Mouse (Mus musculus): ENCODE data around the gene Ecel1.

Gene Ecel1

GRCm38 (mm10) chr1:87156199-87156587 lies at the start of gene Ecel1:
Ecel1 (minus strand) TSS chr1:87156521.
- in situ Hi-C loops (cut with MboI; ENCODE audit: low pct_unique_long_range_greater_than_20kb in 1 of 2, low sequenced_read_pairs in 2 of 2, unreplicated experiment in 1 of 2) = no loop called here

- in situ Hi-C loops (cut with MboI; ENCODE audit: low pct_unique_long_range_greater_than_20kb in 1 of 2, low sequenced_read_pairs in 2 of 2, unreplicated experiment in 1 of 2) = no loop called here
Observed at GRCm38 (mm10) chr1:87205502-87205901, 49.2 kb upstream of the Ecel1 start.

DNA sequence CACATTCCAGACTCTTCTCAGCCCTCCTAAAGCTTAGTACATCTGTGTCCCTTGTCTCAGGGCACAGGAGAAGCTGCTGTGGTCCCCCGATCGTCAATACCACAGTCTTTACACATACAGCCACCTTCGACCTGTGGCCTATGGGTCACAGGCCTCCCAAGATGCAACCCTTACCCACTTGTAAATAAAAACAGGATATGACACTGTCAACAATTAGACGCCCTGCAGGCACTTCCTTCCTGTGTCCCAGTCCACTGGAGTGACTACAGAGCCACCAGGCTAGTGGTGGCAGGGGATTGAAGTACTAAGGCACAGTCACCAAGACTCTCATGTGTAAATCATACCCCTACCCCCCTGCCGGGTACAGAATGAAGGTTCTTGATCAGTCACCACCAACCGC lies 48.7 kb upstream of the Ecel1 start:
- in situ Hi-C loops (cut with MboI; ENCODE audit: low pct_unique_long_range_greater_than_20kb in 1 of 2, low sequenced_read_pairs in 2 of 2, unreplicated experiment in 1 of 2) = no loop called here

- in situ Hi-C loops (cut with MboI; ENCODE audit: low pct_unique_long_range_greater_than_20kb in 1 of 2, low sequenced_read_pairs in 2 of 2, unreplicated experiment in 1 of 2) = no loop called here
Observed at GRCm38 (mm10) chr1:87204465-87204864, 48.1 kb upstream of the Ecel1 start, which contains the start of gene Chrng. Chrng (plus strand) TSS chr1:87204657.

GRCm38 (mm10) chr1:87203779-87204178 lies 47.5 kb upstream of the Ecel1 start:
- in situ Hi-C loops (cut with MboI; ENCODE audit: low pct_unique_long_range_greater_than_20kb in 1 of 2, low sequenced_read_pairs in 2 of 2, unreplicated experiment in 1 of 2) = no loop called here

GRCm38 (mm10) chr1:87201848-87202247 lies 45.5 kb upstream of the Ecel1 start:
- in situ Hi-C loops (cut with MboI; ENCODE audit: low pct_unique_long_range_greater_than_20kb in 1 of 2, low sequenced_read_pairs in 2 of 2, unreplicated experiment in 1 of 2) = no loop called here

GRCm38 (mm10) chr1:87200811-87201210 lies 44.5 kb upstream of the Ecel1 start:
- in situ Hi-C loops (cut with MboI; ENCODE audit: low pct_unique_long_range_greater_than_20kb in 1 of 2, low sequenced_read_pairs in 2 of 2, unreplicated experiment in 1 of 2) = no loop called here

GRCm38 (mm10) chr1:87198119-87199065 lies 42.1 kb upstream of the Ecel1 start:
- in situ Hi-C loops (cut with MboI; ENCODE audit: low pct_unique_long_range_greater_than_20kb in 1 of 2, low sequenced_read_pairs in 2 of 2, unreplicated experiment in 1 of 2) = loop anchor here in 1 of 2 experiments (25.0 kb wide), 1 partner anchor 464 kb away; no protein-coding TSS in a partner anchor

DNA sequence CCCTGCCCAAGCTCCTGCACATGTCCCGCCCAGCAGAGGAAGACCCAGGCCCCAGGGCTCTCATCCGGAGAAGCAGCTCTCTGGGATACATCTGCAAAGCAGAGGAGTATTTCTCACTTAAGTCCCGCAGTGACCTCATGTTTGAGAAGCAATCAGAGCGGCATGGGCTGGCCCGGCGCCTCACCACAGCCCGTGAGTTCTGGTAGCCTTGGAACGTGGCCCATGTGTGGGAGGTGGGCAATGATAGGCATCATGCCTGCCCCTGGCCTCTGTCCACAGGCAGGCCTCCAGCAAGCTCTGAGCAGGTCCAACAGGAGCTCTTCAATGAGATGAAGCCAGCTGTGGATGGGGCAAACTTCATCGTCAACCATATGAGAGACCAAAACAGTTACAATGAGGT lies 41.0 kb upstream of the Ecel1 start:
- in situ Hi-C loops (cut with MboI; ENCODE audit: low pct_unique_long_range_greater_than_20kb in 1 of 2, low sequenced_read_pairs in 2 of 2, unreplicated experiment in 1 of 2) = loop anchor here in 1 of 2 experiments (25.0 kb wide), 1 partner anchor 465 kb away; no protein-coding TSS in a partner anchor

- in situ Hi-C loops (cut with MboI; ENCODE audit: low pct_unique_long_range_greater_than_20kb in 1 of 2, low sequenced_read_pairs in 2 of 2, unreplicated experiment in 1 of 2) = loop anchor here in 1 of 2 experiments (25.0 kb wide), 1 partner anchor 472 kb away; no protein-coding TSS in a partner anchor
Observed at GRCm38 (mm10) chr1:87190429-87190828, 34.1 kb upstream of the Ecel1 start, which contains the start of gene Chrnd. Chrnd (plus strand) TSS chr1:87190607.

DNA sequence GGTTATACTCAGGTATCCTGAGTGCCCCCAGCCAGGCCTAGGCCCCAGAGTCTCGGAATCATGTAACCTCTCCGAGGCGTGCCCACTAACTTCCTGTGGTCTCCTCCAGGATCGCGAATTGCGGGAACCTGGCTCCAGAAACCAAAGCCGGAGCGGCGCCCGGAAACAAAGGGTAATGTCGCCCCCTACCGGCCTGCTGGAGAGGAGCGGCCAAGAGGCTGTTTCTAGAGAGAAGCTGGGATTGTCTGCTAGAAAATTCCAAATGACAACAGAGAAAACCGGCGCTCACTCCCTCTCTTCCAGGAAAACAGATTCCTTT lies 30.7 kb upstream of the Ecel1 start:
- in situ Hi-C loops (cut with MboI; ENCODE audit: low pct_unique_long_range_greater_than_20kb in 1 of 2, low sequenced_read_pairs in 2 of 2, unreplicated experiment in 1 of 2) = loop anchor here in 1 of 2 experiments (25.0 kb wide), 1 partner anchor 475 kb away; no protein-coding TSS in a partner anchor

GRCm38 (mm10) chr1:87186261-87187036 lies 30.1 kb upstream of the Ecel1 start:
- in situ Hi-C loops (cut with MboI; ENCODE audit: low pct_unique_long_range_greater_than_20kb in 1 of 2, low sequenced_read_pairs in 2 of 2, unreplicated experiment in 1 of 2) = loop anchor here in 1 of 2 experiments (25.0 kb wide), 1 partner anchor 476 kb away; no protein-coding TSS in a partner anchor

GRCm38 (mm10) chr1:87185526-87185925 lies 29.2 kb upstream of the Ecel1 start:
- in situ Hi-C loops (cut with MboI; ENCODE audit: low pct_unique_long_range_greater_than_20kb in 1 of 2, low sequenced_read_pairs in 2 of 2, unreplicated experiment in 1 of 2) = loop anchor here in 1 of 2 experiments (25.0 kb wide), 1 partner anchor 477 kb away; no protein-coding TSS in a partner anchor

DNA sequence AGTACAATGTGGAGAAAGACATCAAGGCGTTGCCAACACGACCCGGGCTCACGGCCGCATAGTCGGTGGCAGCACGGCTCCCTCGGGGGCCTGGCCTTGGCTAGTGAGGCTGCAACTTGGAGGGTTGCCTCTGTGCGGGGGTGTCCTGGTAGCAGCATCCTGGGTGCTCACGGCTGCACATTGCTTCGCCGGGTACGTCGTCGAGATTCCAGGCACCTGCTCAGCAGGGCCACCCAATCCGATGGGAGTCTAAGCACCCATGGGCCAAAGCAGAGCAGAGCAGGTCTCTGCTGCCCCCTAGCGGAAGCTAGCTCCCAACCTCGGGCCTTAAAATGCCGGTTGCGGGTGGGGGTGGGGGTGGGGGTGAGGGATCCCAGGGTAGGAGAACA lies 28.4 kb upstream of the Ecel1 start:
- in situ Hi-C loops (cut with MboI; ENCODE audit: low pct_unique_long_range_greater_than_20kb in 1 of 2, low sequenced_read_pairs in 2 of 2, unreplicated experiment in 1 of 2) = loop anchor here in 1 of 2 experiments (25.0 kb wide), 1 partner anchor 478 kb away; no protein-coding TSS in a partner anchor

- in situ Hi-C loops (cut with MboI; ENCODE audit: low pct_unique_long_range_greater_than_20kb in 1 of 2, low sequenced_read_pairs in 2 of 2, unreplicated experiment in 1 of 2) = loop anchor here in 1 of 2 experiments (25.0 kb wide), 1 partner anchor 478 kb away; no protein-coding TSS in a partner anchor
Observed at GRCm38 (mm10) chr1:87183998-87184750, 27.9 kb upstream of the Ecel1 start.

- in situ Hi-C loops (cut with MboI; ENCODE audit: low pct_unique_long_range_greater_than_20kb in 1 of 2, low sequenced_read_pairs in 2 of 2, unreplicated experiment in 1 of 2) = loop anchor here in 1 of 2 experiments (25.0 kb wide), 1 partner anchor 479 kb away; no protein-coding TSS in a partner anchor
Observed at GRCm38 (mm10) chr1:87183013-87183412, 26.7 kb upstream of the Ecel1 start, which contains the start of gene Prss56. Prss56 (plus strand) TSS chr1:87183313.

- in situ Hi-C loops (cut with MboI; ENCODE audit: low pct_unique_long_range_greater_than_20kb in 1 of 2, low sequenced_read_pairs in 2 of 2, unreplicated experiment in 1 of 2) = loop anchor here in 1 of 2 experiments (25.0 kb wide), 1 partner anchor 481 kb away; no protein-coding TSS in a partner anchor
Observed at GRCm38 (mm10) chr1:87180896-87181295, 24.6 kb upstream of the Ecel1 start.

- in situ Hi-C loops (cut with MboI; ENCODE audit: low pct_unique_long_range_greater_than_20kb in 1 of 2, low sequenced_read_pairs in 2 of 2, unreplicated experiment in 1 of 2) = loop anchor here in 1 of 2 experiments (25.0 kb wide), 1 partner anchor 486 kb away; no protein-coding TSS in a partner anchor
Observed at GRCm38 (mm10) chr1:87175852-87176292, 19.6 kb upstream of the Ecel1 start.
